Mouse (Mus musculus): ENCODE data around the gene Ppp3r1. TPM values are rescaled to one million over a fixed set of nuclear protein-coding genes. Genes with fewer than 3 reads are reported as not detected.

Gene Ppp3r1
- polyA plus RNA-seq, 1 experiment from 2014 or later, result 219 TPM

DNA sequence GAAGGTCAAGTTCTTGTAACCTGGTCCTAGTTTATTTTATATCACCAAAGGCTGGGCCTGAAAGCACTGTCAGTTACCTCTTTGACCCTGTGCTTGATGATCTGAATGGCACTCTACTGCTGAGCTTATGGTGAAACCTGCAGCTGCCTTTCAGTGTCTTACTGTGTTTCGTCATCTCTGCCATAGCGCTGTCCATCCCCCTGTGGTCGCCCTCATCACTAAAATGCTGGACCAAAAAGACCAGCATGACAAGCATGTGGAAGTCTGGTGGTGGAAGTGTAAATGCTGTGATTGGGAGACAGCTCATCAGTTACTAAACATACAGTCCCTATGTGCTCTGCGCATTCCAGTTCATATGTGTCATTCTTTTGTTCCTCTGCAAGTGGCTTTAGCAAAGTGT, 13.2 kb downstream of the Ppp3r1 start:
- no peaks in the 10 kb centered on the region for H3K9me3 ChIP-seq
- H3K9ac ChIP-seq, result no peak overlapping the region
- H3K27ac ChIP-seq (replicated peaks), result no peak overlapping the region
- no peak for ATAC-seq (ENCODE audit: low FRiP score, low read depth)
- H3K4me2 ChIP-seq, result no peak overlapping the region
- H3K36me3 ChIP-seq, result no peaks in the 10 kb centered on the region
- no peaks in the 10 kb centered on the region for H3K27me3 ChIP-seq
- no peak overlapping the region for H3K4me3 ChIP-seq
- WGBS, result 94% methylated on average over 4 of the region's 4 CpGs
- peaks cover 13% of the 10 kb centered on the region; the same call in 1 of the 2 replicates for H3K4me1 ChIP-seq (replicated peaks)

DNA sequence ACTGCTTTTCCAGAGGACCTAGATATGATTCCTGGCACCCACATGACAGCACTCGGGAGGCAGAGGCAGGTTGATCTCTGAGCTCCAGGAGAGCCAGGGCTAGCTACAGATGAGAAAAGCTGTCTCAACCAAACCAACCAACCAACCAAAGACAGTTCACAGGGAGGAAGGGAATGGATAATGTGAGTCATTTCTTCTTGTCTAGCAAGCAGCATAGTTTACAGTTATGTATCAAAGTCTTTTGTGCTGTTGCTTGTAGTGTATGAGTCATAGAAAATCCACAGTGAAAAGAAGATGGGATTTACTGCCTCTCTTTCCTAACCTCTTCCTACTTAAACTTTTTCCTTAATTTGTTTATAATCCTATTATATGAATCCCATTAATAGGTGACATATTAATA, 17.6 kb downstream of the Ppp3r1 start:
- no peaks in the 10 kb centered on the region for H3K9me3 ChIP-seq
- no peak overlapping the region for H3K27ac ChIP-seq (replicated peaks)
- no peaks in the 10 kb centered on the region for H3K27me3 ChIP-seq
- ATAC-seq (ENCODE audit: low FRiP score, low read depth), result no peak
- 0 out of 2 replicates have a peak, but pooled peaks cover under 1% of the 10 kb centered on the region for H3K4me1 ChIP-seq (replicated peaks)
- H3K36me3 ChIP-seq, result no peaks in the 10 kb centered on the region
- no peak overlapping the region for H3K4me2 ChIP-seq
- no peak overlapping the region for H3K9ac ChIP-seq
- H3K4me3 ChIP-seq, result no peak overlapping the region
- WGBS, result 100% methylated on average over 1 of the region's 1 CpGs

GRCm38 (mm10) chr11:17180753-17181152, 21.7 kb downstream of the Ppp3r1 start:
- ATAC-seq (ENCODE audit: low FRiP score, low read depth), result no peak
- no peaks in the 10 kb centered on the region for H3K36me3 ChIP-seq
- no peaks in the 10 kb centered on the region for H3K9me3 ChIP-seq
- no peak overlapping the region for H3K9ac ChIP-seq
- H3K27me3 ChIP-seq, result no peaks in the 10 kb centered on the region
- H3K4me1 ChIP-seq (replicated peaks), result no peaks in the 10 kb centered on the region
- H3K4me3 ChIP-seq, result no peak overlapping the region
- H3K27ac ChIP-seq (replicated peaks), result no peak overlapping the region
- WGBS, result 82% methylated on average over 3 of the region's 3 CpGs
- H3K4me2 ChIP-seq, result no peak overlapping the region

DNA sequence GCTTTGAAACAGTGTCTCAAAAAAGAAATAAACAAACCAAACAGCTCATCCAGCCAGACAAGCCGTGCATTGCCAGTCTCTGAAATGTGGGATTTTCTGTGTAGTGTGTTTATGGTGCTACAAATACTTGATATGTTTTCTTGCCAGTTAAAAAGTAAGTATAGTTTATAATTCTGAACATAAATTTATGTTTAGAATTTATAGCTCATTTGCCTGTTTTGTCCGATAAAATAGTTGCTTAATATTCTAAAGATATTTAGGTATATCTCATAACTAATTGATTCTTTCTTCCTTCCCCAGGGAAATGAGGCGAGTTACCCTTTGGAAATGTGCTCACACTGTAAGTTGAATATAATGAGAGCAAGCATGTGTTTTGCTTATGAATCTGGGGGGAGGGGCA, 22.7 kb downstream of the Ppp3r1 start, which contains the start of gene Wdr92:
TSS of gene Wdr92 (plus strand) at position 301 of the 400 bp plus-strand sequence.
- Histone ChIP-seq H3K36me3 (no peaks in the 10 kb centered on the region), H3K4me3 (no peak within 1 kb of the TSS), H3K4me2 (no peak within 1 kb of the TSS), H3K9ac (no peak within 1 kb of the TSS), H3K4me1 (replicated peaks) (no peaks in the 10 kb centered on the region), H3K9me3 (no peaks in the 10 kb centered on the region), H3K27me3 (no peaks in the 10 kb centered on the region), H3K27ac (replicated peaks) (no peak within 1 kb of the TSS)
- WGBS, result 66% methylated on average over 3 of the region's 3 CpGs
- ATAC-seq (ENCODE audit: low FRiP score, low read depth), result no peak

DNA sequence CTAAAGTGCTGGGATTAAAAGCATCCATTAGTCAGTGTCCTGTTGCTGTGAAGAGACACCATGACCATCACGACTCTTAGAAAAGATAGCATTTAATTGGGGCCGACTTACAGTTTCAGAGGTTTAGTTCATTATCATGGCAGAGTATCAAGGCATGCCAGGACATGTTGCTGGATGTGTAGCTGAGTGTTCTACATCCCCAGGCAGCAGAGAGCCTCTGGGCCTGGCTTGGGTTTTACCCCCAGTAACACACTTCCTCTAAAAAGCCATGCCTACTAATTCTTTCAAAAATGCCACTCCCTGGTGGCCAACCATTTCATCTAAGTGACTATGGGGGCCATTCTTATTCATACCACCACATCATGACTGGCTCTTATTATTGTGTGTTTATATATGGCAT, 24.1 kb downstream of the Ppp3r1 start:
- no peaks in the 10 kb centered on the region for H3K27me3 ChIP-seq
- no peaks in the 10 kb centered on the region for H3K36me3 ChIP-seq
- H3K4me3 ChIP-seq, result no peak overlapping the region
- H3K9me3 ChIP-seq, result no peaks in the 10 kb centered on the region
- WGBS, result 87% methylated on average over 2 of the region's 2 CpGs
- H3K4me1 ChIP-seq (replicated peaks), result no peaks in the 10 kb centered on the region
- H3K4me2 ChIP-seq, result no peak overlapping the region
- H3K9ac ChIP-seq, result no peak overlapping the region
- ATAC-seq (ENCODE audit: low FRiP score, low read depth), result no peak
- no peak overlapping the region for H3K27ac ChIP-seq (replicated peaks)

GRCm38 (mm10) chr11:17187649-17188048, 28.6 kb downstream of the Ppp3r1 start:
- no peaks in the 10 kb centered on the region for H3K4me1 ChIP-seq (replicated peaks)
- no peak overlapping the region for H3K4me2 ChIP-seq
- no peak overlapping the region for H3K27ac ChIP-seq (replicated peaks)
- H3K27me3 ChIP-seq, result no peaks in the 10 kb centered on the region
- 80% methylated on average over 3 of the region's 3 CpGs for whole genome bisulfite sequencing
- no peak for ATAC-seq (ENCODE audit: low FRiP score, low read depth)
- H3K4me3 ChIP-seq, result no peak overlapping the region
- no peak overlapping the region for H3K9ac ChIP-seq
- no peaks in the 10 kb centered on the region for H3K36me3 ChIP-seq
- no peaks in the 10 kb centered on the region for H3K9me3 ChIP-seq

- Histone ChIP-seq H3K36me3 (no peaks in the 10 kb centered on the region), H3K9ac (no peak overlapping the region), H3K9me3 (no peaks in the 10 kb centered on the region), H3K27me3 (no peaks in the 10 kb centered on the region), H3K4me1 (replicated peaks) (no peaks in the 10 kb centered on the region), H3K4me3 (no peak overlapping the region), H3K27ac (replicated peaks) (no peak overlapping the region), H3K4me2 (no peak overlapping the region)
- no peak for ATAC-seq (ENCODE audit: low FRiP score, low read depth)
- WGBS, result 27% methylated on average over 3 of the region's 3 CpGs
These were observed 29.7 kb downstream of the Ppp3r1 start for GRCm38 (mm10) chr11:17188786-17189185.

DNA sequence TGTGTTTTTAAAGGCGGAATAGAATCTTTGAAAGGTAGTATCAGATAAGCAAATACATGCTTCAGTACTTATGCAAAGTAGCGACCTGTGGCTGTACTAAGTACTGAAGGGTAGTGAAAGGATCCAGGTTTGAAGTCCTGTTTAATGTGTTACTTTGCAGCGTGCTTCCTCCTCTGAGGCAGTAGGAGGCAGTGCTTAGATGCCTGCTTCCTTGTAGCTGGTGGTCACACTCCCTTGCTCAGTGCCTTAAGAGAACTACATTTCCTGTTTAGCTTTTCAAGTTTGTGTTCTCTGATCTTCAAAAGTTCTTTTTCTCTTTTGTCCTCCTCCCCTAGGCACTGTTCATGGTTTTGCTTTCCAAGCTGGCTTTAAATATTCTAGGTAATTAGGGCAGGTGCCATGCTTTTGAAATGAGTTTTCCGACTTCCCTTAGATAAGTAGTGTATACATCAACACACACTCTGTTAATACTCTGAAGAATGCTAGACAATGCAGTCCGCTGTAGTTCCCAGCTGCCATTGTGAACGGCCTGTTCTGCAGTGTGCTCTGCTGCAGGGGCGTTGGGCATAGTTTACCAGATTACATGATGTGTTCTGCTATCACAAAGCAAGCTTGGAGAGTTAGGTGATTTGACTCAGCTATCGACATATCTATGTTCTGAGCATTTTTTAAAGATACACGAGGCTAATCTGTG, 33.2 kb downstream of the Ppp3r1 start:
- Histone ChIP-seq H3K9me3 (no peaks in the 10 kb centered on the region), H3K36me3 (peaks cover 29% of the 10 kb centered on the region), H3K27ac (replicated peaks) (no peak overlapping the region), H3K4me3 (no peak overlapping the region), H3K4me2 (no peak overlapping the region), H3K27me3 (no peaks in the 10 kb centered on the region), H3K4me1 (replicated peaks) (no peaks in the 10 kb centered on the region), H3K9ac (no peak overlapping the region)
- 78% methylated on average over 9 of the region's 9 CpGs for WGBS
- no peak for ATAC-seq (ENCODE audit: low FRiP score, low read depth)

GRCm38 (mm10) chr11:17199170-17199569, 40.1 kb downstream of the Ppp3r1 start:
- peaks cover 64% of the 10 kb centered on the region for H3K36me3 ChIP-seq
- H3K9ac ChIP-seq, result no peak overlapping the region
- H3K9me3 ChIP-seq, result no peaks in the 10 kb centered on the region
- 92% methylated on average over 5 of the region's 5 CpGs for WGBS
- no peak overlapping the region for H3K27ac ChIP-seq (replicated peaks)
- H3K27me3 ChIP-seq, result no peaks in the 10 kb centered on the region
- H3K4me2 ChIP-seq, result no peak overlapping the region
- no peak for ATAC-seq (ENCODE audit: low FRiP score, low read depth)
- no peak overlapping the region for H3K4me3 ChIP-seq
- no peaks in the 10 kb centered on the region for H3K4me1 ChIP-seq (replicated peaks)

DNA sequence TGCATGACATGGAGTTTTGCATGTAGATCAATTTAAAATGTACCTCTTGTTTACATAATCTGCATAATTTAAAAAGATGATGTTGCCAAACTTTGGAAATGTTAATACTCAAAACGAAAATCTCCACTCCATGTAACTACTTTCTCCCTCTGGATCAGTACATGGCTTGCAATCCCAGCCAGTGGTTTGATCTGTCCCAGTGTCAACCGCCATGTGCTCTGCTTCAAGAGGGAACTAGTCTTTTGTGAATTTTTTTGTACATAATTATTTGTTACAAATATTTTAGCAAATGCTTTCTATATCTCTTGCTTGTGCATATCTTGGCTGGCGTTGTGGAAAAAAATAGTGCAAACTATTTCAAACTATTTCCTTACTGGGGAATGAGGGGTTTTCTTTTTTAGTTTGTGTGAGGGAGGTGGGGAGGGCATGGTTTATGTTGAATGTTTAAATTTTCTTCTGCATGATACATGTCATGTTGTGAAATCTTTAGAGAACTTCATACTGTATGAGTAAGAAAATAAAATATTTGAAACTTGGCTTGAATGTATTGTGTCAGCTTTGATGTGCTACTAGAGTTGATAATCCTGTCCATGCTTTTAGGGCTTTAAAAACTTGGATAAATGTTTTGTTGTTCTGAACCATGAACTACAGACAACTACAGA, 40.9 kb downstream of the Ppp3r1 start:
- Histone ChIP-seq H3K9ac (no peak overlapping the region), H3K4me2 (no peak overlapping the region), H3K27ac (replicated peaks) (no peak overlapping the region), H3K9me3 (no peaks in the 10 kb centered on the region), H3K27me3 (no peaks in the 10 kb centered on the region), H3K4me3 (no peak overlapping the region), H3K36me3 (peaks cover 58% of the 10 kb centered on the region), H3K4me1 (replicated peaks) (no peaks in the 10 kb centered on the region)
- ATAC-seq (ENCODE audit: low FRiP score, low read depth), result no peak
- 96% methylated on average over 3 of the region's 3 CpGs for WGBS

- Histone ChIP-seq H3K36me3 (peaks cover 50% of the 10 kb centered on the region), H3K9me3 (no peaks in the 10 kb centered on the region), H3K4me2 (no peak overlapping the region), H3K27me3 (no peaks in the 10 kb centered on the region), H3K4me3 (no peak overlapping the region), H3K9ac (no peak overlapping the region), H3K27ac (replicated peaks) (no peak overlapping the region), H3K4me1 (replicated peaks) (no peaks in the 10 kb centered on the region)
- ATAC-seq (ENCODE audit: low FRiP score, low read depth), result no peak
- 87% methylated on average over 4 of the region's 4 CpGs for WGBS
These were observed 41.9 kb downstream of the Ppp3r1 start for GRCm38 (mm10) chr11:17200936-17201335.

GRCm38 (mm10) chr11:17202481-17202880, 43.4 kb downstream of the Ppp3r1 start:
- H3K4me3 ChIP-seq, result no peak overlapping the region
- no peaks in the 10 kb centered on the region for H3K9me3 ChIP-seq
- H3K4me1 ChIP-seq (replicated peaks), result no peaks in the 10 kb centered on the region
- no peak for ATAC-seq (ENCODE audit: low FRiP score, low read depth)
- no peak overlapping the region for H3K4me2 ChIP-seq
- H3K9ac ChIP-seq, result no peak overlapping the region
- WGBS, result 90% methylated on average over 6 of the region's 6 CpGs
- H3K27ac ChIP-seq (replicated peaks), result no peak overlapping the region
- peaks cover 47% of the 10 kb centered on the region for H3K36me3 ChIP-seq
- no peaks in the 10 kb centered on the region for H3K27me3 ChIP-seq
